Mouse (Mus musculus) midbrain, embryonic 16.5 days (tissue): ENCODE measurements around the gene Rwdd2b. TPM values are rescaled to one million over a fixed set of nuclear protein-coding genes. Genes with fewer than 3 reads are reported as not detected.

Experiments
- ATAC-seq: fragments of 200-750 bp; cut with Nextera tagmentation; 2 replicates; pipeline ENCODE4 v1.8.0; 2017; ENCODE audit warnings: moderate TSS enrichment
- H3K27ac ChIP-seq: fragments of 300-500 bp; sonication (generic); 2 replicates; pipeline ENCODE4 v1.5.1; 2014; ENCODE audit warnings: mild to moderate bottlenecking, low read length, mixed read lengths
- H3K27me3 ChIP-seq: fragments of 300-500 bp; sonication (generic); 2 replicates; pipeline ENCODE4 v1.6.1; 2014; ENCODE audit warnings: low read depth, low read length, mixed read lengths; ENCODE audit not compliant: control insufficient read depth, insufficient read depth
- H3K36me3 ChIP-seq: fragments of 300-500 bp; sonication (generic); 2 replicates; pipeline ENCODE4 v1.6.1; 2014; ENCODE audit warnings: mild to moderate bottlenecking, low read length, moderate library complexity, mixed read lengths; ENCODE audit not compliant: control insufficient read depth, insufficient read depth
- H3K4me1 ChIP-seq: fragments of 300-500 bp; sonication (generic); 2 replicates; pipeline ENCODE4 v1.6.1; 2014; ENCODE audit warnings: mild to moderate bottlenecking, low read length, mixed read lengths; ENCODE audit not compliant: control insufficient read depth, insufficient read depth
- H3K4me2 ChIP-seq: fragments of 300-500 bp; sonication (generic); 2 replicates; pipeline ENCODE4 v1.6.1; 2014; ENCODE audit warnings: mild to moderate bottlenecking, low read length, mixed read lengths
- H3K4me3 ChIP-seq: fragments of 300-500 bp; sonication (generic); 2 replicates; pipeline ENCODE4 v1.5.1; 2014; ENCODE audit warnings: low read depth, mild to moderate bottlenecking, low read length, moderate library complexity, mixed read lengths
- H3K9ac ChIP-seq: fragments of 300-500 bp; sonication (generic); 2 replicates; pipeline ENCODE4 v1.6.1; 2014; ENCODE audit warnings: low read depth, low read length, mixed read lengths
- H3K9me3 ChIP-seq: fragments of 300-500 bp; sonication (generic); replicated peaks from 2 replicates; pipeline ENCODE4 v1.6.1; 2014; ENCODE audit warnings: mild to moderate bottlenecking, low read length, mixed read lengths; ENCODE audit not compliant: control insufficient read depth, poor library complexity, severe bottlenecking
- WGBS: fragments of 180-500 bp; shearing (Covaris S2); extraction: QIAGEN DNeasy Blood & Tissue Kit; methylation state at CpG from one replicate; pipeline ENCODE4 v1.1.7; 2014; 5-methylcytosine and 5-hydroxymethylcytosine counted together
- polyA plus RNA-seq: library from polyadenylated mRNA; unstranded; fragments of >200 nt; fragmentation: Nextera tagmentation; extraction: Ambion mirVana; gene quantifications from 2 replicates; pipeline ENCODE4 v1.2.1, GENCODE M21; 2015

The Rwdd2b gene
- polyA plus RNA-seq, 1 experiment from 2014 or later: 15.6 TPM

GRCm38 (mm10) chr16:87445528-87445927, 5.2 kb upstream of the Rwdd2b start:
- H3K36me3 ChIP-seq: no peaks in the 10 kb centered on the region
- H3K4me2 ChIP-seq: no peak overlapping the region
- no peak overlapping the region for H3K27ac ChIP-seq
- no peak overlapping the region for H3K4me3 ChIP-seq
- no peaks in the 10 kb centered on the region for H3K9me3 ChIP-seq
- H3K9ac ChIP-seq: no peak overlapping the region
- peaks cover 10% of the 10 kb centered on the region for H3K4me1 ChIP-seq
- 95% methylated on average over 3 of the region's 3 CpGs for WGBS
- no peaks in the 10 kb centered on the region for H3K27me3 ChIP-seq
- ATAC-seq: no peak

- H3K9ac ChIP-seq: no peak overlapping the region
- H3K4me2 ChIP-seq: no peak overlapping the region
- H3K9me3 ChIP-seq: no peaks in the 10 kb centered on the region
- H3K4me1 ChIP-seq: peaks cover 10% of the 10 kb centered on the region
- ATAC-seq: no peak
- no peak overlapping the region for H3K4me3 ChIP-seq
- H3K27ac ChIP-seq: no peak overlapping the region
- no peaks in the 10 kb centered on the region for H3K27me3 ChIP-seq
- H3K36me3 ChIP-seq: no peaks in the 10 kb centered on the region
Observed at GRCm38 (mm10) chr16:87445110-87445509, 4.7 kb upstream of the Rwdd2b start.

DNA sequence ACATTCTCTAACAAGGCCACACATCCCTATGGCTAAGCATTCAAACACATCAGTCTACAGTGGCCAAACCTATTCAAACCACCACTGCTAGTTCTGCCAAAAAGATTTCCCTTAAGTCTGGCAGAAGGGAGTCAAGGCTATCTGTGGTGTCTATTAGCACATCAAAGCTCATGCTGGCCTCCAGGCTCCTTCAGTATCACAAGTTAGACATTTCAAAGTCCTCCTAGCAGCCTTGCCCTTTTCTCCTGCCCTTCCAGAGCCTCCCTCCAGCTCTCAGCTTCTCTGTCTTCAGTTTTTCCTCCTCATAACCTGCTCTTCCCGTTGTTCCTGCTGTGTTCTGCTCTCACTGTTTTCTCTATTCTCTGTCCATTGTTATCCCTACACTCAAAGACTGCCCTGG, 3.7 kb upstream of the Rwdd2b start:
- Histone ChIP-seq H3K4me3 (no peak overlapping the region), H3K4me1 (peaks cover 15% of the 10 kb centered on the region), H3K4me2 (no peak overlapping the region), H3K36me3 (no peaks in the 10 kb centered on the region), H3K9me3 (no peaks in the 10 kb centered on the region), H3K27ac (no peak overlapping the region), H3K27me3 (no peaks in the 10 kb centered on the region), H3K9ac (no peak overlapping the region)
- no peak for ATAC-seq
- 59% methylated on average over 1 of the region's 1 CpGs for WGBS

DNA sequence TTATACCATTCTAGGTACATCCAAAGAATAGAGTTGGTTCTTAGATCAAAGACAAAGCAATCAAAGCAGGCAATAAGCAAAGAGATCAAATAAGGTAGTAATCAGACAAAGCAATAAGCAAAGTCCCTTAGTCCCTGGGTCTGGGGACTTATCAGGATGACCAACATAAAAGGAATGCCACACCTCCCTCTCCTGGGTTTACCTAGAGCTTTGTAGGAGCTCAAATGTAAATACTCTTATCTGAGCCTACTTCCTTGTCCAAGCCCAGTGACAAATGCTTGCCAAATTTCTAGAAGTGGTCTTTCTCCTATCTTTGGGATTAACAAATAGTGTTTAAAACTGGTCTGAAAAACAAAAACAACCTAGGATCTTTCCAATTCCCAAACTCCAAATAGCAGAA, 2.9 kb upstream of the Rwdd2b start:
- H3K4me2 ChIP-seq: no peak overlapping the region
- H3K27ac ChIP-seq: no peak overlapping the region
- peaks cover 15% of the 10 kb centered on the region for H3K4me1 ChIP-seq
- H3K27me3 ChIP-seq: no peaks in the 10 kb centered on the region
- no peaks in the 10 kb centered on the region for H3K36me3 ChIP-seq
- H3K9me3 ChIP-seq: no peaks in the 10 kb centered on the region
- no peak overlapping the region for H3K4me3 ChIP-seq
- ATAC-seq: no peak
- no peak overlapping the region for H3K9ac ChIP-seq

- no peak for ATAC-seq
- WGBS: 63% methylated on average over 5 of the region's 5 CpGs
- no peak overlapping the region for H3K4me3 ChIP-seq
Observed at GRCm38 (mm10) chr16:87442291-87442690, 1.9 kb upstream of the Rwdd2b start.

DNA sequence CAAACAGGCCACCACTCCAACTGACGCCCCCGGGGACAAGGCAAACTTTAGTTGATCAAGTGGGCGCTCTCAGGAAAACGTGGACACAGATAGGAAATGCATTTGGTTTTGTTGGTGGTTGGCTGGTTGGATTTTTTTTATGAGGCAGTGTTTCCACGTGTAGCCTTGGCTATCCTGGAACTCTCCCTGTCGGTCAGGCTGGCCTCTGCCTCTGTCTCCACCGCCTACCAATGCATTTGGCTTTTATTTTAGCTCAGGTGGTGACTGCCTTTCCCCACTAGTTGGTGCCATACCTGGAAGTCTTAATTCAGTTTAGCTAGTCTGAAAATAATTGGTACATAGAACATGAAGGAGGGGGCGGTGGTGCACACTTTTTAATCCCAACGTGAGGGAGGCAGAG, 716 bp upstream of the Rwdd2b start:
- H3K27ac ChIP-seq: no peak overlapping the region
- H3K36me3 ChIP-seq: no peaks in the 10 kb centered on the region
- H3K9me3 ChIP-seq: no peaks in the 10 kb centered on the region
- H3K27me3 ChIP-seq: no peaks in the 10 kb centered on the region
- H3K4me3 ChIP-seq: peak overlapping the region; percentile 84
- H3K4me1 ChIP-seq: peaks cover 15% of the 10 kb centered on the region
- 25% methylated on average over 9 of the region's 9 CpGs for WGBS
- peak overlapping the region; percentile 83 for H3K4me2 ChIP-seq
- ATAC-seq: no peak
- peak overlapping the region; percentile 95; the same call in 1 of the 2 replicates for H3K9ac ChIP-seq

More at GRCm38 (mm10) chr16:87442291-87442690, 1.9 kb upstream of the Rwdd2b start:
- H3K27ac ChIP-seq: no peak overlapping the region
- no peak overlapping the region for H3K4me2 ChIP-seq
- no peaks in the 10 kb centered on the region for H3K9me3 ChIP-seq
- H3K36me3 ChIP-seq: no peaks in the 10 kb centered on the region
- H3K27me3 ChIP-seq: no peaks in the 10 kb centered on the region
- peaks cover 15% of the 10 kb centered on the region for H3K4me1 ChIP-seq
- H3K9ac ChIP-seq: no peak overlapping the region

GRCm38 (mm10) chr16:87438697-87439096, 1.7 kb downstream of the Rwdd2b start:
- Histone ChIP-seq H3K9ac (no peak overlapping the region), H3K4me2 (no peak overlapping the region), H3K4me1 (peaks cover 15% of the 10 kb centered on the region), H3K27me3 (no peaks in the 10 kb centered on the region), H3K9me3 (no peaks in the 10 kb centered on the region), H3K36me3 (no peaks in the 10 kb centered on the region), H3K4me3 (no peak overlapping the region), H3K27ac (no peak overlapping the region)
- 87% methylated on average over 8 of the region's 8 CpGs for WGBS
- no peak for ATAC-seq

DNA sequence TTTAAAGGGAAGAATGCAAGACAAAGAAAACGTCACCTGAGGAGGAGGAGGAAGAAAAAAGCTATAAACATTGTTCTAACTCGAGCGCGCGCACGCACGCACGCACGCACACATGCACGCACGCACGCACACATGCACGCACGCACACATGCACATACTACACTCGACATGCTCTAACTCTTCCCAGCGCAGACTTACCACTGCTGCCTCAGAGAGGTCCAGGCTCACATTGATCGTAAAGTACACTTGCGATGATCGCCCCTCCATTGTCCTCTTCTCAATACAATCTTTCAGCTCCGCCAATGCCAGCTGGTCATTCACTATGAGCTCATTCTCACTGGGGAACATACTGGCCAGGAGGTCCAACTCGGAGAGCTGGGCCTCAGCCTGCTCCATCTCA, 3.3 kb downstream of the Rwdd2b start:
- H3K4me3 ChIP-seq: no peak overlapping the region
- no peaks in the 10 kb centered on the region for H3K27me3 ChIP-seq
- H3K4me2 ChIP-seq: no peak overlapping the region
- ATAC-seq: no peak
- H3K9me3 ChIP-seq: no peaks in the 10 kb centered on the region
- WGBS: 95% methylated on average over 21 of the region's 21 CpGs
- peaks cover 15% of the 10 kb centered on the region for H3K4me1 ChIP-seq
- H3K36me3 ChIP-seq: no peaks in the 10 kb centered on the region
- no peak overlapping the region for H3K27ac ChIP-seq
- H3K9ac ChIP-seq: no peak overlapping the region

DNA sequence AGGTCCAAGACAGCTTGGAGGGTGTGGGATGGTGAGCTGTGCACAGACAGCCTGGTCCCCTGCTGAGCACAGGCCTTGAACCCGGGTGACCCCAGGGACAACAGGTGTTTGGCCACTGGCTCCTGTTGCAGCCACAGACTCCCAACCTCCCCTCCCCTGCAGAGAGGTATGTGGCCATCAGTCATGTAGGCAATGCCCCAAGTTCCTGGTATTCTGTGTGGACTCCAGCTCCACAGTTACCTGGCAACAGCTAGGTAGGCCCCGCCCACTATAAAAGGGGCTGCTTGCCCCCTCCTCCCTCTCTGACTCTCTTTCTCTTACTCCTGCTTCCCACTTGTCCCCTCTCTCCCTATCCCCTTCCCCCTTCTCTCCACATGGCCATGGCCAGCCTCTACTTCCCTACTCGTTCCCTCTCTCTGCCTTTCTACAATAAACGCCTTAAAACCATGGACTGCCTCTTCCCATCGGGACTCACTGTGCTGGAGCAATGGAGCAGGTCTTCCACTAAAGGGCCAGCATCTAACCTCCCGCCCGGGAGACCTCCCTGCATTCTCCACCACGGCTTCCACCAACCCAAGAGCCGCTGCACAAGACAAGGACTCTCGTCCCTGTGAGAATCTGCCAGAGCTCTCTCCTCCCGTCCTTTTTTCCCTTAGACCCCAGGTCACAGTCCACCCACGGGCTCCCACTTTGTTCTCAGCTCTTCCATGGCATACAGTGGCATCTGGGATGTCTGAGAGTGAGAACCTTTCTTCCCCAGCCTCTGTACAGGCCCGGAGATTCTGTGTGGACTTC, 4.8 kb downstream of the Rwdd2b start:
- no peak for ATAC-seq
- H3K4me3 ChIP-seq: no peak overlapping the region
- no peaks in the 10 kb centered on the region for H3K36me3 ChIP-seq
- H3K27ac ChIP-seq: no peak overlapping the region
- peaks cover 9% of the 10 kb centered on the region for H3K4me1 ChIP-seq
- H3K4me2 ChIP-seq: no peak overlapping the region
- 88% methylated on average over 13 of the region's 13 CpGs for WGBS
- H3K9me3 ChIP-seq: no peaks in the 10 kb centered on the region
- no peak overlapping the region for H3K9ac ChIP-seq
- no peaks in the 10 kb centered on the region for H3K27me3 ChIP-seq
